Mouse (Mus musculus): Measurements from ENCODE around the gene Ndrg3. TPM values are rescaled to one million over a fixed set of nuclear protein-coding genes. Genes with fewer than 3 reads are reported as not detected.

Gene Ndrg3
- total RNA-seq (2015) (22.4 and 28.5 TPM in 2 replicates), total RNA-seq (2017) (23.9 and 27.3 TPM in 2 replicates)

DNA sequence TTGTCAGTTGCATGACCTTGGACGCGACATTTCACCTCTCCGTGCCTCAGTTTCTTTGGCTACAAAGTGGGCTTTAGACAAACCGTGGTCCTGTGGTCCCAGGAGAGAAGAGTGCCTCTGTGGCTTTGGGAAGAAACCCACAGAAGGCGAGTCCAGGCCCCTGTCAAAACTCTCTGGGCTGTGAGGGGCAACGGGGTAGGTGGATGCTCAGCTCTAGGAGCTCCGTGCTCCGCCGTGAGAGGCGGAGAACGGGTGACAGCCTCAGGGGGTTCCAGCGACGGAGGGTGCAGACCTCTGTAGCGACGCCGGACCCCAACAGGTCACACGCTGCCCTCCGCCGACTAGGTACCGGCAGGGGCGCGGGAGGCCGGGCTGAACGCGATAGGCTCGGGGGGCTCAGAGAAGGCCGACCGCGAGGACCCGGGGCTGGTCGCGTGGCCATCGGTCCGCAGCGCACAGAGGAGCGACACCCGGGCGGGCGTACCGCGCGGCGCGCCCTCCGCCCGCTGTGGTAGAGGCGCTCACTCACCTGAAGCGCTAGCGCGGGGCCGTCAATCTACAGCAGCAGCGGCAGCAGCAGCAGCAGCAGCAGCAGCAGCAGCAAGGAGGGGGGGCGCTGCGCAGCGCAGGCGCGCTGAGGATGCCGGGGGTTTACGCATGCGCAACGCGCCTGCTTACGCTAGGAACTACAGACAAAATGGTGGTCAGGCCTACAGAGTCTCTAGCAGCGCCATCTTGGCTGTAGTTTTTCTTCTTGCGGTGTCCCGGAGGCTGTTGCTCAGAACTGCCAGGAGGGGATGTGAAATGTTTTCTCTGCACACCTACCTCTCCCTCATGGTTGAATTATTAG is at the start of gene Ndrg3:
TSS of gene Ndrg3 (minus strand) at position 587 of the 850 bp plus-strand sequence.
- ATAC-seq (ENCODE audit: poor library complexity, severe bottlenecking), result peak; percentile 98

DNA sequence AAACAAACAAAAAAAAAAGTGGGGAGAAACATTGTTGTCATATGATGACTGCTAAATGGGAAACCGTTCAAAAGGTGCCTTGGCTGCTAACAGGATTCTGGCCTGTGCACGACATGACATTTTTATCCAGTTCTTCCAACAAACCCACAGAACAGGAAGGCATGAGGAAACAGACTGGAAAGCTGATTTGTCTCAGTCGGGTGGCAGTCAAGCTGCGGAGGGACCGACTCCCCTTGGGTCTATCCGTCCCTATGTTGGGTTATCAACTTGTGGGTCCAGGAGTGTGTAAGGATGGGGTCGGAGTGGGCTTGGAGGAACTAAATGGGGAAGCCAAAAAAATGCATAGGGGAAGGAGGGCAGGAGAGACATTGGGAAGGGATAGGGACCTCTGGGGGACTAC is 49.6 kb upstream of the Ndrg3 start:
- no peak for ATAC-seq (ENCODE audit: poor library complexity, severe bottlenecking)

DNA sequence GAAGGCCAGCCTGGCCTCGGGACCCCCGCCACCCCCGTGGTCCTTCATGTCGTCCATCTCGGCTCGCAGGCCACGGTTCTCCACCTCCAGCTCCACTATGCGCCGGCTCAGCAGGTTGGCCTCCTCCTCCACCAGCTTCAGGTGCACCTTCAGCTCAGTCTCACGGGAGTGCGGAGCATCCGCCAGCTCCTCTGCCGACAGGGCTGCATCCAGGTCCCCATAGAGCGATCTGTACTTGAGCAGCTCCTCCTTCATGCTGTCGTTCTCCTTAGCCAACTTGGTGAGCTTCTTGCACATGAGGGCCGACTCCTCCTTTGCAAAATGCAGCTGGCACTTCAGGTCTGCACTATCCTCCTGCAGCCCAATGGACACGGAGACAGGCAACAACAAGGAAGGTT is 48.8 kb upstream of the Ndrg3 start:
- ATAC-seq (ENCODE audit: poor library complexity, severe bottlenecking), result no peak

DNA sequence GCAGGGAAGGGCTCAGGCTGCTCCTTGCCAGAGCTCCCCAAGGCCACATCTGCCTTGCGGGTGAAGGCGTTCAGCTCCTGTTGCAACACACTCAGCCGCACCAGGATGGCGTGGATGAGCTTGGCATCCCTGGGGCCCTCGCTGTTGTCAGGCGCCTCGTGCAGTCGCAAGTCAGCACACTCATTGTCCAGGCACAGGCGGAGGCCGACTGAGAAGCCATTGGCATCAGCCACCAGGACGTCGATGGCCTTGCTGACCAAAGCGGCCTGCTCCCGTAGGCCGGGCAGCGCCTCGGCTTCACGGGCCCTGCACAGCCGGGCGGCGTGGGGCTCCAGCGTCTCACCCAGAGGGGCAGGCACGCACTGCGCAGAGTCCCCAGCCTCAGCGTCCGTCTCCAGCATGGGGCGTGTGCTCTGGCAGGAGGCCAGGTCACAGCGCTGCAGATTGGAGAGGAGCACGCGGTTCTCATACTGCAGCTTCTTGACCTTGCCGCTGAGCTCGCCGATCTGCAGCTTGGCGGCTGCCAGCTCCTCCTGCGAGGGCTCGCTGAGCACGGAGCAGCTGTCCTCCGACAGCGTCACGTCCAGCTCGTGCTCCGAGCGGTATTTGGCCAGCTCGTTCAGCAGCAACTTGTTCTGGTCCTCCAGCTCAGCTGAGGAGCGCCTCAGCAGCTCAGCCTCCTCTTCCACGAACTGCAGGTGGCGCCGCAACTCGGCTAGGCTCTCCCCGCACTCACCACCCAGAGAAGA is 48.2 kb upstream of the Ndrg3 start:
- ATAC-seq (ENCODE audit: poor library complexity, severe bottlenecking), result no peak

DNA sequence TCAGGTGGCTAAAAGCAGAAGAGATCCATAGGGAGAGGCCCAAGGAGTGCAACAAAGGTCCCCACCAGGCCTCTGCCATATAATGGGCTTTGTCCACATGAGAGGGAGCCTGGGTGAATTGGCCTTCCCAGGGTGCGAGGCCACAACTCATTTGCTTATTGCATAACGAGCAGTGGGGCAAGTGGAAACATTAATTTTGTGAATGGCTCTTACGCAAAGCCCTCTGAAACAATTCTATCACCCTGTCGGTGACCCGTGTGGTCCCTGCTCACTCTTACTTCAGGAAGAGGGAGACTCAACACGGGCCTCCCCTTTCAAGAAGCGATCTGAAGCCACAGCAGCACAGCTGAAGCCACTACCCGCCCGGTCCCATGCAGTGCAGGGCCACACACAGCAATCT is 45.4 kb upstream of the Ndrg3 start:
- peak; percentile 40 for ATAC-seq (ENCODE audit: poor library complexity, severe bottlenecking)

DNA sequence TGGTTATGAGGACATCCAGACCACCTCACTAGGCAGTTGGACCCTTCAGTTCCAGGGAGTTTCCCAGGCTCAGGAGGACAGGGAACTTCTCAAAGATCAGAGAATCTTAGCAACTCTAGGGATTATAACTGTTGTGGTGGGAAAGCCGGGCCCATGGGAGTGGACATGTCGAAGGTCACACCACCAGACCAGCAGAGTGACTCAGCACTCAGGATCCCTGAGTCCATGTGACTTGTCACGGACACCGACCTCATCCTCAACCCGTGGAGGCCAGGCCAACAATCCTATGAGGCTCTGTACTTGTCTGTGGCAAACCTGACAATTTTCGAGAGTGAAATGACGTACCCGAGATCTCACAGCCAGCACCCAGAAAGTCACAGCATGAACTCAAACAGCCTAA is 44.5 kb upstream of the Ndrg3 start:
- ATAC-seq (ENCODE audit: poor library complexity, severe bottlenecking), result no peak

DNA sequence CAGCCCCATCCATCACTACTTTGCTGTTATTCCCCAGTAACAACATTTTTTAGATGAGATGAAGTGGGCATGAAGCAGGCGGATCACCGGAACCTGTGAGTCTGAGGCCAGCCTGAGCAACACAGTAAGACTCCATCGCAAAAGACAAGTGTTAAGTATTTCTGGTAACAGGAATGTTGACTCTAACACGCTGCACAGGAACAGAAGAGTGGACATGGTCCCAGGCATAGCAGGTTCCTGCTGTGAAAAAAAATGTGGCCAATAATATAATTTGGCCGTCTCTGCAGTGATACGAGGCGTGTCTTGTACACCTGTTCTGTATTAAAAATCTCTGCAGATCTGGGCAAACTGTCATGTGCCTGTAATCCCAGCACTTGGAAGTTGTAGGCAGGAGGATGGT is 43.5 kb upstream of the Ndrg3 start:
- ATAC-seq (ENCODE audit: poor library complexity, severe bottlenecking), result no peak

DNA sequence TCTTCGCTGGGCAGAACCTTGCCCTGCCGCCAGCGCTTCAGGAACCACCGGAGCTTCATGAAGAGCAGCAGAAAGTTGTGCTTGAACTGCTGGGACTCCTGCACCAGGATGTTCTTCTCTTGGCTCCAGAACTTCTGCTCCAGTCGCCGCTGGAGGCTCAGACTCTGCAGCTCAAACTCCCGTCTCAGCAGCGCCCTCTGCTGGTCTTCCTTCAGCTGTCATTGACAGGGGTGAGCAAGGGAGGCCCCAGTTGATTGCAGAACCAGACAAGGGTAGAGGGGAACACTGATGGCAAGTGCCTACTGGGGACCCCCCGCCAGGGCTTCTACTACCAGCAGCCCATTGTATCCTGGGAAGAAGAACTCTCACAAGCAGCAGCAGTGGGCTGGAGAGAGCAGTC is 38.9 kb upstream of the Ndrg3 start:
- peak; percentile 89 for ATAC-seq (ENCODE audit: poor library complexity, severe bottlenecking)

DNA sequence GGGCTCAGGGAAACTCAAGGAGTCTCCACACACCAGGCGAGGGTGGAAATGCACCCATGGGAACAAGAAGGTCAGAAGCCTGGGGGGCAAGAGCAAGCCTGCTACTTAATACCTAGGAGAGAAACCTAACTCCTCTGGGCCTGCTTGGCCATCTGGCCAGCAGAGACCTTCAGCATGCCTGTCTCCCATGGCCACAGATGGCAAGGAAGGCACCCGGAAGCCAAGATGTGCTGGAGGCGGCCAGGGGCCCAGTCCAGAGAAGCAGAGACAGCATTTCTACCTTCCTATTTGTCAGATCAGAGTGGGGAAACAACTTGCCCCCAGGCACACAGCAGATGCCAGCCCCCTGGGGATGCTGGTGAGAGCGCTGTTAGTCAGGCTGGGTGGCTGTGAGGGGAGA is 36.4 kb upstream of the Ndrg3 start:
- no peak for ATAC-seq (ENCODE audit: poor library complexity, severe bottlenecking)

DNA sequence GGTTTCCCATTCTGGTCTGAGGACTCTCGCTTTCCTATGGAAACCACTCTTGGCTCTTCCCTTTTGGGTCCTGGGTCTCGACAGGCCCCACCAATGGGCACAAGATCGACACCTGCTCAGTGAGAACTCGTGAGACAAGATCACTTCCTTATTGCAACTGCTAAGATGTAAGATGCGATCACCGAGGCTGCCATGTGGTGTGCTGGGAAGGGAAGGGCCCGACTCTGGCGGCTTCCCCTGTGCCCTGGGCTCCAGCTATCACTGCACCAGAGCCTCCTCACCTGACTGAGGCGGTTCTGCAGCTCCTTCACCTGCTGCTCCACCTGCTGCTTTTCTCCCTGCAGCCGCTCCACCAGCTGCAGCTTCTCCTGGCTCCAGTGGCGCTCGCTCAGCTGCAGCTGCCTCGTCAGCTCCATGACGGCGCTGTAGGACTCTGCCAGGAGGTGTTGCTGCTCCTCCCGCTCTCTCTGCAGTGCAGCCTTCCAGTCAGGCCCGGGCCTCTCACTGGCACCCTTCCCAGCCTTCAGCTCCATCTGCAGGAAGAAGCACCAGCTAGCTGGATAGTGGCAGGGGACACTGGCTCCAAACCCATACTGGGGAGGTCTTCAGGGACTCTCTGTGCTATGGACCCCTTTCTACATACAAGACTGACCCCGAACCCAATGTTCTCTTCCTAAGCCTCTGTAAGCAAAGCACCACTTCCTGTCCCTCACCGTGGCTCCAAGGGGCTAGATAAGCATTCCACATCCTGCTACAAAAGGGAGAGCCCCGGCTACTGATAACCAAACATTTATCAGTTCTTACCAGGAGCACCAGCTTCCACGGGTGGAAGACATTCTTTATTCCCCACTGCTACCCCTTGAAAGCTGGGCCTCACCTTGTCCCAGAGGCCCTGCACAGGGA is 35.5 kb upstream of the Ndrg3 start:
- ATAC-seq (ENCODE audit: poor library complexity, severe bottlenecking), result peak; percentile 38; the same call in 1 of the 2 replicates

DNA sequence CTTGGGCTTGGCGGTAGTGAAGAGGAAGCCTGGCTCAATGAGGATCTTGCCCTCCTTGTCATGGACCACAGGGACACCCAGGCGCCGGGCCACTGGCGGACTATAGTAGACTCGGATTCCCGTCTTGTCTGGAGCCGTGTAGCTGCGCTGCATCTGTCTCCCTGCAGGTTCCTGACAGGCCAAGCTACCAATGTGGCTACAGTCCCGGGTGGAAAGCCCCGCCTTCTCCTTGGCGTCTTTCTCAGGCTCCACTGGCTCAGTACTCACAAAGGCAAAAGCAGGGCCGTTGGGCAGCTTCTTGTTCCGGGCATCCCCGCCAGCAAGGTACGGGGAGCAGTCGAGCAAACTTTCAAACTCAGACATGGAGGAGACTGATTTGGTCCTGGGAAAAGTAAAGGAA is 29.3 kb upstream of the Ndrg3 start:
- ATAC-seq (ENCODE audit: poor library complexity, severe bottlenecking), result no peak

DNA sequence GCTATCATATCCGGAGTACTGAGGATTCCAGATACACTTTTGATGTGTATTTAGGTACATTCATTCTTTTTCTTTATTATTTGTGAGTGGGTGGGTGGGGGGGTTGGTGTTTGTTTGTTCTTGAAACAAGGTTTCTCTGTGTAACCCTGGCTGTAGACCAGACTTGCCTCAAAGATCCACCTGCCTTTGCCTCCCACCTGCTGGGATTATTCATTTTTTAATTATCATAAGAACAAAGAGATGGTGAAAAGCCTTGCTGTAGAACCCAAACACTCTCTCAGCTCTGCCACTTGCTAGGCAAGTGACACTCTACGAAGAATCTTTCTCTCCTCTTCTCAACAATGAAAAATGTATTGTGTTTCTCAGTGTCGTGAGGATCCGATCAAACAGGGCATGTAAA is 27.4 kb upstream of the Ndrg3 start:
- ATAC-seq (ENCODE audit: poor library complexity, severe bottlenecking), result no peak

DNA sequence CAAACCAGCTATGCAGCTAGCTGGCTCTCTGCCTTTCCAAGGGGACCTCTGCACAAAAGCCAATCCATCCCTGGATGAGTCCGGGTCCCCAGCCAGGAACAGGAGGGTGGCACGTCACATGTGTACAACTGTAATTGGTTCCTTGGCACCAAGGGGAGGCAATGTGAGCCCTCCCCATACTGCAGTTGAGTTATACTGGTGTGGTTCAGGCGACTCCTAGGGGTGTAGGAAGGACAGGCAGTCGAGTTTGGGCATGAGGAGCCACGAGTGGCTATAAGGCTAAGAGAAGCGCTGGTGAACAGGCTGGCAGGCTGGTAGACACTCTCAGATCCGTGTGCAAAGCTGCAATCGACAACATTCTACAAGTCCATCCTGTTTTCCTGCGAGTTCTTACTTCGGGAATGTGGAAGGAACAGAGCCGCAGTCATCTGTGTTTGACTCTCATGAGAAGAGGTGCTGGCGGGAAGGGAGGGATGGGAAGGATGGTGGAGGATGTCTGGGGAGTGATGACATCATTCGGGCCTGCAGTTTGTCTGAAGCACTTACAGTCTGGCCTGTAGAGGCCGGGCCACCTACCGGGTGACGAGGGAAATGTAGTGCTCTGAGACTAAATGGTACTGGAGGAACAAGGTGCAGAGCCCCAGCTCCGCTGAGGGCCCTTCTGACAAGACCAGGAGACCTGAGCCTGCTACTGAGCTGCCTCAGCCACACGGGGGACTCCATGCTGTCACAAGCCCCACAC is 24.8 kb upstream of the Ndrg3 start:
- no peak for ATAC-seq (ENCODE audit: poor library complexity, severe bottlenecking)

DNA sequence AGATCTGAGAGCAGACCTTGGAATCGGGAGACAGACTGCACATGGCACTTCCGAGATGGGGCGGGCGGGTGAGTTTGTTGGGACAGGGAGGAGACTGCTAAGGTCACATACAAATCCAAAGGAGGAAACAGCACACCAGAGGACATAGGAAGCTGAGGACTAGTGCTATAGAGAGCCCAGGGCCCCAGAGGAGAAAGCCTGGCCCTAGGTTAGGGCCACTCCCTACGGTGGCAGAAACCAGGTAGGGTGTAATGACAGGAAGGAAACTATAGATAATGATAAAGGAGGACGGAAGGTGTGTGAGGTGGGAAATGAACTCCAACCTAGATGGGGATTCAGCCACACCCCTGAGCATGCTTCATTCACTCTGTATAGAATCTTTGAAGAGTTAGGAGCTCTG is 20.5 kb upstream of the Ndrg3 start:
- no peak for ATAC-seq (ENCODE audit: poor library complexity, severe bottlenecking)

DNA sequence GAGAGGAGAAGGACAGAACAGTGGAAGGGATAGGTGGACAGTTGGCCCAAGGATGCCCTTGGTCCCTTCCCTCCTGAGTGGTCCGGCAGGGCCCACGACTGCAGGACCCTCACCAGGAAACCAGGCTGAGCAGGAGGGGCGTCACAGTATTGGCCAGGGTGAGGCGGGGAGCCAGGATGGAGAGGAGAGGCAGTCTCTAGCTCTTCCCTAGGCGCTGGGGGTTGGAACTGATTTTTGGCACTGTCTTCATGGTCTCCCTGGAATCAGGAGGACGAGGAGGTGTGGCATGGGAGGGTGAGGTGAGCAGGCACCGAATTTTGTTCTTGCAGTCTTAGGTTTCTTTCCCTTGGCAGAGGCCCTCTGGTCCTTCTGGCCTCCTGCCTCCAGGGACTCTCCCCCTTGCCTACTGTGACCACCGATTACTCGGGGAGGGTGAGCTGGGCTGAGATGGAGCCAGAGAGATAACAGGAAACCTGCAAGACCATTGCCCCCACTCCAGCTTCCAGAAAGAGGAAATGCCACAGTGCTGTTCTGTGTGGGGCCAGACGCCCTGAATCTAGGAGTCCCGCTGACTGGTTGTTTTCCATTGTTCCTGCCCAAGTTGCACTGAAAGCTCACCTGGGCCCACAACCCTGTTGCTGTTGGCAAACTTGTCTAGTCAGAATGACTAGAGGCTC is 18.9 kb upstream of the Ndrg3 start:
- ATAC-seq (ENCODE audit: poor library complexity, severe bottlenecking), result peak; percentile 45

DNA sequence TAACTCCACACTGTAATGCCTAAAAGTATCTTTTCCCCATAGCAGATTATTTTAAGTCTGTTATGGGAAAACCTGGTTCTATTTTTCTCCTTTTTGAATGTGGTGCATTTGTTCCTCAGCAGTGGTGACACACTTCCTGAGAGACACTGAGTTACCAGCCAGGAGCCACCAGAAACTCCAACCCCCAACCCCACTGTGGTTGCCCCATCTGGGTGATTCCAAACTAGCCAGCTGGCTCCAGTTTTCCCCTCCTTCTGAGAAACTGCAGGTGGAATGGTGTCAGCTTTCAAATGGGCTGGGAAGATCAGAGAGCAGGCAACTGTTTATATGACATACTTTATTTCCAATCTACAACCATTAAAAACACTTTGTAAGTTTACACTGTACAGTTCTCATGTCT is 18.3 kb upstream of the Ndrg3 start:
- ATAC-seq (ENCODE audit: poor library complexity, severe bottlenecking), result no peak

DNA sequence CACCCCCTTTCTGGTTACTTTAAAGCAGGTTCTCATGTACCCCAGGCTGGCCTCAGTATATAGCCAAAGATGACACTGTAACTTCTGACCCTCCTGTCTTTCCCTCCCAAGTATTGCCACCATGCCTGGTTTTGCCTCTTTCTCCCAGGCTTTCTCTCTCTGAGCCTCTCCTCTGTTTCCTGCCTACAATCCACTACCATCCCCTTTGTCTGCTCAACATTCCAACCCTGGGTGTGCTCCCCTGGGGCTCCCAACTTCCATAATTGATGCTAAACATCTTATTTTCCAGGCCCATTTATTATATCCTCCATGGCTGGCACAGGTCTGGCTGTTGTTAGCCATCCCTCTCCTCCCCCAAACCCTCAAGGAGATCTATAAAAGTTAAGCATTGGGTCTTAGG is 16.7 kb upstream of the Ndrg3 start:
- no peak for ATAC-seq (ENCODE audit: poor library complexity, severe bottlenecking)

DNA sequence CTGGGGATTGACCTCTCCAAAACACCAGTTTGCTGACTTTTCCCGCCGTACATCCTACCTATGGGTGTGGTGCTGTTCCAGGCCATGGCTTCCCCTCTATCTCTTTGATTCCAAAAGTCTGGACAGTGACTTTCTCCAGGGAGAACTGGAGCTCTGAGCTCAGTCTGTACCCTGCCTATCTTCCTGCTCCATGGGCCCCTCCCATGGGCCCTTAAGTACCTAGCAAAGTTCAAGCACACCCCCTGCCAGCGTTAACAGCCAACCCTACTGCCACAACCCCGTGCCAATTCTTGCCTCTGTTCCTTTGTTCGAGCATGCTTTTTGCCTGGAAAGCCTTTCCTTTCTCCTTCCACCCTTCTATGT is 15.4 kb upstream of the Ndrg3 start:
- peak; percentile 0; the same call in 1 of the 2 replicates for ATAC-seq (ENCODE audit: poor library complexity, severe bottlenecking)

DNA sequence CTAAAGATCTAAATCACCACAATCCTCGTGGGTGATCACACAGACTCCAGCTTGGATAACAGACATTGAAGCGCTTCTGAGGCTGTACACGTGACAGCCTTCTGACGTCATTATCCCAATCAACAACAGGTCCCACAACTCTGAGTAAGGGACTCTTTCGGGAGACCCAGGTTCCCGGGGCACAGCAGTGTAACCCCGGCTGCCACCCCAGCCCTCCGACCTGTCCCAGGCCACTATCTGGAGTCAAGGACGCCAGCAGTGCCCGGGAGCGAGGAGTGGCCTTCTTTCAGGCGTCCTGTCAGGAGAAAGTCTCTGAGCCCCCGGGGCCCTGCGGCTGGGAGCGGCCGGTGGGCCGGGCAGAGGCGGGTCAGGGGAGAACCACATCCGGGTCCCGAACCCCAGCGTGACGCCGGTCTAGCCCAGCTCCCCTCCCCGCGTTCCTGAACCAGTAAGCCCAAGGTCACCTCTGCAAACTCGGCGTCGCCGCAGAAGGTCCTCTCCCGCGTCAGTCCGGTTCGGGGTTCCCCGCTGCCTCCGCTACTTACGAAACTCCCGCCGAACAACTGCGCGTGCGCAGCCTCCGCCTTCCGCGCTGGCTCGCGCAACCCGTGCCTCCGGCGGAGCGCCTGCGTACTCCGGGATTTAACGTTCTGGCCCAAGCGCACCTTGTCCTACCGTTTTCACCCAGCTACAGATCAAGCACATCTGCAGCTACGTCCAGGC is 14.8 kb upstream of the Ndrg3 start, which contains the start of gene Dsn1:
TSS of gene Dsn1 (minus strand) at position 644 of the 723 bp plus-strand sequence.
- peak; percentile 86 for ATAC-seq (ENCODE audit: poor library complexity, severe bottlenecking)
